Mouse (Mus musculus) A20 (cell line): ENCODE results near the gene Lrrc73.
A peak's percentile ranks its signal among the peaks of the same experiment; 100 is the strongest.

Experiments
- DNase-seq: peaks from one replicate; pipeline ENCODE4 v3.0.0-alpha.2; 2011; ENCODE audit warnings: low read depth, low spot score

Gene Lrrc73

GRCm38 (mm10) chr17:46259675-46260074, 6.3 kb downstream of the Lrrc73 start:
- DNase-seq = no peak

DNA sequence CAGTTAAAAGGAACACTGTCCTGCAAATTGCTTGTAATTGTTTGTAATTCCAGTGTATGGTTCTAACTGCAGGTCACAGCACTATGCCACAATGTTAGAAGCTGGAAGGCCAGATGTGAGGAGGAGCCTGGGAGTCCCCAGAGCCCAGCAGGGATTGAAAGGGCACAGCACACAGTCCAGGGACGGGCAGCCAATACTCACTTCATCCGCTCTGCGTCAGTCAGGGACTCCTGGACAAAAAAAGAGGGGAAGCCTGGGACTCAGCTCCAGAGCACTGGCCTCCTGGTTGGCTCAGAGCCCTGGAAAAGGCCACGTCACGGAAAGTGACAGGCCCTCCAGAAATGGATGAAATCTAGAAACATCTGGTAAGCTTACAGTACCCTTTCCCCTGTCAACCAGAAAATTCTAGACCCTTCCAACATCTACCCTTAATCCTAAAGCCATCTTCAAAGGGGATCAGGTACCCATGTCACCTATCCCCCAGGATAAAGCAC, 8.9 kb downstream of the Lrrc73 start:
- no peak for DNase-seq

DNA sequence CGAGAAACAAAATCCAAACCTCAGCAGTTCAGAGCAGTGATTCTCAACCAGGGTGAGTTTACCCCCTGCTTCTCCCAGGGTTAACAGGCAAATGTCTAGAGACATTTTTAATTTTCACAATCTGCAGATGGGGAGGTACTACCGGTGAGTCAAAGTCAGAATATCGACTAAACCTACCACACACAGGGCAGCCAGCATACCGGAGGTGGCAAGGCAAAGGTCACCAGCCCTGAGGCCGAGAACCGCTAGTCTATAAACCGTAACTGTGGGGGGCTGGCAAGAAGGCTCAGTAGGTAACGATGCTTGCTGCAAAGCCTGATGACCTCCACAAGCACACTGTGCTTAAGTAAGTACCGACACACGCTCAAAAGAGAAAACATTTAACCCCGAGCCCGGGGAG, 12.2 kb downstream of the Lrrc73 start:
- DNase-seq = no peak

- peak; percentile 62 for DNase-seq
Measured at GRCm38 (mm10) chr17:46265918-46266618, 12.7 kb downstream of the Lrrc73 start.

GRCm38 (mm10) chr17:46266986-46267385, 13.7 kb downstream of the Lrrc73 start:
- DNase-seq = no peak

DNA sequence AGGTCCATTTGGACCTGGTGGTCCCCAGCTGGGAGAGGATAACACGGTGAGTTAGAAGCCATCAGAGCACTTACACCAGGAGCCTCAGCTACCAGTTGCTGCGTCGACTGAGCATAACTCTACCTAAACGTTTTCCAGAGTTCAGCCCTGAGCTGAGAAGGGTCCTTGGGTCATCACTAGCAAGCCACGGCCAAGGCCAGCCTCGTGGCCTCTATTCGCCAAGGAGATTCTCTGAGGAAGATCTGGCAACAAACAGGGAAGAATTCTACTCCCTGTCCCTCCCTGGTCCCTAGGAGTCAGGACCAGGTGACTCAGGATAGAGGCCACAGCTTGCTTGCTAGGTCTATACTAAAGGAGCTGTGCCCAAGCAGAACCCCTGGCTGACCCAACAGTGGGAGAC, 14.2 kb downstream of the Lrrc73 start:
- DNase-seq = no peak

DNA sequence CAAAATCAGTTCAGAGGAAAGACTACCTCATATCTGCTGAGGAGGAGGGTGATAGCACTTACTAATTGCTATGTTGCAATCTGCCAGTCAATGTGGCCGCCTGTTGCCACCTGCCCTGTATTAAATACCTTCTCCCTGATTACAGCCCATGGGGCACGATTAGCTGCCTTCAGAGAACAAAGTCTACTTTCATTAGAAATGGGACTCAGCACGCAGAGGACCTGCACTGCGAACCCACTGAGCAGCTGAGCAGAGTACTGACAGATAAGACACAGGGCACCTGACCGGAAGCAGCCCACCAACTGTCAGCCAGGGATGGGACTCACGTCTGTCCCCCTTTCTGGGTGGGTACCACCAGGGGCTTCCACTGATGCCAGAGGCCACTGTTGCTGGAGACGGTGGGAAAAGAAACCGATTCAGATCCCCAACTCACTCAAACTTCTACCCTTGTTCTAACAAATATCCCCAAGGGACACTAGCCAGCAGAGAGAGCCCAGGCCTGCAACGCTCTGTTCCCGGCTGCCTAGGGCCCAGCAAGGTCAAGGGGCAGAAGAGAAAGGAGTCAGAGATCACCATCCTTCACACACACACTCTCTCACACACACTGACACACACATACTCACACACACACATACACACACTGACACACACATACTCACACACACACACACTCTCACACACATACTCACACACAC, 14.8 kb downstream of the Lrrc73 start:
- DNase-seq = no peak

- no peak for DNase-seq
Measured at GRCm38 (mm10) chr17:46269771-46270534, 16.6 kb downstream of the Lrrc73 start.

- no peak for DNase-seq
Measured at GRCm38 (mm10) chr17:46272058-46272457, 18.7 kb downstream of the Lrrc73 start.

- no peak for DNase-seq
Measured at GRCm38 (mm10) chr17:46272675-46273074, 19.3 kb downstream of the Lrrc73 start.

DNA sequence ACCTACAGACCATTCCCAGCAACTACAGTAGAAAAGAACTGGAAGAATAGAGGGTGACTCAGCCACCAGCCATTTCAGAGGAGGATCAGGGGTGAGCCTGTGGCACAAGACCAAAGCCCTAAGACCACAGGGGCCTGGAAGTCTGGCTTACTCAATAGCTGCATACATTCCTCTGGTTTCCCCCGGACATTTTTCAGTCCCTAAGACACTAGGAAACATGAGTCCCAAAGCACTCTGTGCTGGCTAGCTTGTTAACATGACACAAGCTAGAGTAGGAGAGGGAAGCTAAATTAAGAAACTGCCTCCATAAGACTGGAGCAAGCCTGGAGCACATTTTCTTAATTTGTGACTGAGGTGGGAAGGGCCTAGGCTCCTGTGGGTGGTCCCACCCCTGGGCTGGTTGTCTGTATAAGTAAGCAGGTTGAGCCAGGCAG, 20.5 kb downstream of the Lrrc73 start:
- DNase-seq = no peak

DNA sequence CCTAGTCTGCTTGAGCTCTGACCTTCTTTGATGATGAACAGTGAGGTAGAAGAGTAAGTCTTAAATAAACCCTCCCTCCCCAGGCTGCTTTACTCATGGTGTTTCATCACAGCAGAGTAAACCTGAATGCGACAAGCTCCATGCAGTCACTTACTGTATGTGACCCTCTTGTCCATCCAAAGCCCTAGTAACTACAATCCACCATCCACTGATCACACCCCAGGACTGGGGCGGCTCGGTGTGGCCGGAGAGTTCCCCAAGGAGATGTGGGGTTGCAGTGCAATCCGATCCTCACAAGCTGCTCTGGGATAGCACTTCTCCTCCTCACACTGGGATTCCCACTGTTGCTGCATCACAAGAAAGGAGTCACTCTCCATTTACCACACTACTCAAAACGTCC, 21.1 kb downstream of the Lrrc73 start:
- DNase-seq = no peak

DNA sequence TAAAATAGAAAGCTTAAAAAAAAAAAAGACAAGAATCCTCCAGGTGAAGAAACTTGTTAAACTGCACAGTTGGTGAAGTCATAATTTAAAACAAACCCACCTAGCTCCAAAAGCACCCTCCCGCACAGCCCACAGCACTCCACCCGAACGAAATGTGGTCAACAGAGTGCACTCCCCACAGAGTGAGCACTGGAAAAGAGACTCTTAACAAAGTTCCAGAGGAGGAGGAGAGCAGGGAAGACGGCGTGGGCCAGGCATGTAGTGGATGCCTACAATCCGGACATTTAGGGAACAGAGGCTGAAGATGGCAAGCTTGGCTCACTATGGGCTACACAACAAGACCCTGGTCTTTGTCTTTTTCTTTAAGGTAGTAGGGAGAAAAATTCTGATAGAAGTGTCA, 21.7 kb downstream of the Lrrc73 start:
- DNase-seq = no peak

- no peak for DNase-seq
Measured at GRCm38 (mm10) chr17:46275506-46275905, 22.2 kb downstream of the Lrrc73 start.

- DNase-seq = no peak
Measured at GRCm38 (mm10) chr17:46277586-46277985, 24.3 kb downstream of the Lrrc73 start.

DNA sequence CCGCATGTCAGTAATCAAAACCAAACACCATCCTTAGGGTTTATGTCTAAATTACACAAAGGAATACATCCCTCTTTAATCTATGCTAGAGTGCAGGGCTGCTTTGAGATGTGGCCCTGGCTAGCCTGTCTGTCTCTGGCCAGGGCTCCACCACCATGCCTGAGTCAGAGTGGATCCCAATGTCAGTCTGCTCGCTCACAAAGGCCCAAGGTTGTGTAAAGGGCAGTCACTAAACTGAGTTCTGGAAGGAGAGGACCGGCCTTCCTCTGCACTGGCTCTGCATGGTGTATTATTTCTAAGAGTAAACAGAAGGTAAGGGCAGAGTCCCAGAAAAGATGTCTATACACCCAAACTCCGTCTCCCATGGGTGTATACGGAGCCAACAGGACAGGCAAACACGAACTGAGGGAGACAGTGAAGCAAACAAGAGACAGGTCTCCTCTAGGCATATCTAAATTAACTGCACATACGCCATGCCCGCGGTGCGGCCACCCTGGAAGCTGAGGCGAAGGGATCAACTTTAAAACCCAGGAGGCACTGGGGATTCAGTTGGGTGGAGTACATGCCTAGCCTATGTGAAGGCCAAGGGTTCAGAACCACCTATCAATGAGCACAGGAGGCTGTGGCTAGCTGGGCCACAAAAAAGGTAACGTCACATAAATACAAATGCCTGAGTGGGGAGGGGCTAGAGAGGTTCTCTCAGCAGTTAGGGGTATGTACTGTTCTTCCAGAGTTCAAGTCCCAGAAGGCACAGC, 24.9 kb downstream of the Lrrc73 start:
- no peak for DNase-seq

GRCm38 (mm10) chr17:46282483-46283123, 29.3 kb downstream of the Lrrc73 start, which contains the start of gene Tjap1:
TSS of gene Tjap1 (minus strand) at chr17:46283026.
- peak; percentile 85 for DNase-seq

DNA sequence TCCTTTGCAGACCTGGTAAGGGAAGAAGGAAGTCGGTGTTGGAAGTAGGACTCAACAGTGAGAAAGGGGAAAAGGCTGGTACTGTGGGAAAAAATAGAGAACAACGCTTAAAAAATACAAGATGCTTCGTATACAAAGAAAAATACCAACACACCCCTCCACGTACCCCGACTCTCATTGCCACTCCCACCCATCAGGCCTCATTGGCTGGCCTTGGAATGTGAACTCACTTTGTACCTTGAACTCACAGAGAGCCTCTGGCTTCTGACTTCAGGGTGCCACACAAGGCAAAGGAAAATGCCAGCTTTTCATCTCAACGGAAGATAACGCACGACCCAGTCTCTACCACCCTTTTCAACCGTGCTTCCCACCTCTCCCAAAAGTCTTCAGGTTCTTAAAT, 29.8 kb downstream of the Lrrc73 start:
- no peak for DNase-seq

DNA sequence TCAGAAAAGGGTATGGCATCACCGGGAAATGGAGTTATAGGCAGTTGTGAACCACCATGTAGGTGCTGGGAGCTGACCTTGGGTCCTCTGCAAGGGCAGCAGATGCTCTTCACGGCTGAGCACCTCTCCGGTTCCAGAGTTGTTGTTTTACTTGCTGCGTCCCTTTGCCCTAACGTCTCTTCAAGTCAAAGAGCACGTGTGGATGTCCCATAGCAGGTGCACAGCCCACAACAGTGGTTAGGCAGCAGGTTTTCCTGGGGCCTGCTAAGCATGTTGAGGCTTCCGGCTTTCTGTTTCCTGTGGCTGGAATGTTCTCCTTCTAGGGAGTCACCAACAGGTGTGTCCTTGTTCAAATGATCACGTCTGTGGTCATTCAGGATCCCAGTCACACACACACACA, 30.6 kb downstream of the Lrrc73 start:
- DNase-seq = no peak

- DNase-seq = no peak
Measured at GRCm38 (mm10) chr17:46284653-46285052, 31.3 kb downstream of the Lrrc73 start.

GRCm38 (mm10) chr17:46285407-46285806, 32.1 kb downstream of the Lrrc73 start:
- no peak for DNase-seq
